Comparison of ENCODE assay signal across 12 mouse cellular contexts in the genomic region with DNA sequence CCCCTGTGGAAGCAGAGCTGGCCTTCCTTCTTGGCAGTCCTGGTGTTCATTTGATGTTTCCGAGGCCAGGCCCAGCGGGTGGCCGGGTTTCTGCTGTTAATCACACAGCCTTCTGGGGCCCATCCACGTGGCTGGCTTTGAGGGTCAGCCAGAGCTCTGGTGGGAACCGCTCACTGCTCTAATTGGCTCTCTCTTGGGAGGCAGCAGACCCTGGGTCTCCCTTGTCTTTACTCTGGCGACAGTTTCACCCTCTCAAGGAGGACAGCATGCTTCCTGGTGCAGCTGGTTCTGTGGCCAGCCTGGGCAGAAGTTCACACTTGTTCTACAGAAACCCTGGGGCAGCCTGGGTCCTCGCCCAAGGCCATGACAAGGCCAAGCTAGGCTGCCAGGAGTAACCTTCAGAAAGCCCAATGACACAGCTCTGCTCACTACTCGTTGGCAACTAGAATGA. TPM values are rescaled to one million over a fixed set of nuclear protein-coding genes. Genes with fewer than 3 reads are reported as not detected.
DNase-seq lines count a peak whose midpoint lies in the region; ATAC-seq and TF ChIP-seq lines count a peak whose summit lies in the region.
"Had no signal": no experiment of that assay in that cellular context is flagged by ENCODE, and none has a peak within 500 bp of the region (broad histone marks: within the 10 kb centered on the region; RNA-seq: fewer than 3 reads in every experiment).

No protein-coding gene starts in this region.

- 59% methylated on average over 8 of the region's 8 CpGs for WGBS in kidney, embryonic 14.5 days
- WGBS in intestine, postnatal 0 days, result 60% methylated on average over 8 of the region's 8 CpGs
- 63% methylated on average over 8 of the region's 8 CpGs for WGBS in limb, embryonic 10.5 days

- H3K4me3 ChIP-seq in kidney, embryonic 14.5 days (ENCODE audit: low read length), result no peak overlapping the region
- H3K4me3 ChIP-seq in intestine, postnatal 0 days (ENCODE audit: low read depth, low read length), result no peak overlapping the region
- H3K4me3 ChIP-seq in limb, embryonic 10.5 days, result no peak overlapping the region
- H3K4me3 ChIP-seq: heart, embryonic 10.5 days; intestine, embryonic 15.5 days; myocyte had no signal

- no peak overlapping the region for H3K9ac ChIP-seq in kidney, embryonic 14.5 days (ENCODE audit: low read depth, low read length)
- H3K9ac ChIP-seq in intestine, postnatal 0 days (ENCODE audit: low read depth, low read length), result no peak overlapping the region
- H3K9ac ChIP-seq: intestine, embryonic 15.5 days had no signal

- TF ChIP-seq CTCF in intestine, postnatal 0 days (IDR thresholded peaks at IDR 0.05; ENCODE audit: low read depth), result no peak

- no peaks in the 10 kb centered on the region for H3K36me3 ChIP-seq in kidney, embryonic 14.5 days (ENCODE audit: control insufficient read depth, insufficient read depth, low read length)
- no peaks in the 10 kb centered on the region for H3K36me3 ChIP-seq in intestine, postnatal 0 days (ENCODE audit: control insufficient read depth, insufficient read depth)
- H3K36me3 ChIP-seq in limb, embryonic 10.5 days, result no peaks in the 10 kb centered on the region
- H3K36me3 ChIP-seq: heart, embryonic 10.5 days; intestine, embryonic 15.5 days had no signal

- no peaks in the 10 kb centered on the region for H3K27me3 ChIP-seq in kidney, embryonic 14.5 days (ENCODE audit: control insufficient read depth, insufficient read depth, low read length)
- H3K27me3 ChIP-seq in intestine, postnatal 0 days (replicated peaks; ENCODE audit: control insufficient read depth, insufficient read depth, low read length), result no peaks in the 10 kb centered on the region
- H3K27me3 ChIP-seq in limb, embryonic 10.5 days (ENCODE audit: low read depth, poor library complexity, severe bottlenecking), result no peaks in the 10 kb centered on the region
- H3K27me3 ChIP-seq: intestine, embryonic 15.5 days had no signal

- H3K4me1 ChIP-seq in kidney, embryonic 14.5 days (ENCODE audit: control insufficient read depth, insufficient read depth, low read length), result no peaks in the 10 kb centered on the region
- no peaks in the 10 kb centered on the region for H3K4me1 ChIP-seq in intestine, postnatal 0 days (replicated peaks; ENCODE audit: control insufficient read depth, insufficient read depth, low read length)
- H3K4me1 ChIP-seq in limb, embryonic 10.5 days, result no peaks in the 10 kb centered on the region; the same call in 1 of the 2 replicates
- H3K4me1 ChIP-seq: heart, embryonic 10.5 days; intestine, embryonic 15.5 days had no signal

- no peak overlapping the region for H3K4me2 ChIP-seq in kidney, embryonic 14.5 days (replicated peaks; ENCODE audit: low read depth, low read length)
- no peak overlapping the region for H3K4me2 ChIP-seq in intestine, postnatal 0 days (replicated peaks; ENCODE audit: low read depth)
- H3K4me2 ChIP-seq: intestine, embryonic 15.5 days had no signal

- no peak overlapping the region for H3K27ac ChIP-seq in kidney, embryonic 14.5 days (ENCODE audit: low read depth, low read length)
- H3K27ac ChIP-seq in intestine, postnatal 0 days (ENCODE audit: low read depth, low read length), result no peak overlapping the region
- no peak overlapping the region for H3K27ac ChIP-seq in limb, embryonic 10.5 days
- H3K27ac ChIP-seq: heart, embryonic 10.5 days; intestine, embryonic 15.5 days had no signal

- DNase-seq in kidney, adult 11 months, result peak; percentile 5
- peak; percentile 77 to 83 for DNase-seq in adrenal gland, postnatal 36 days
- peak; percentile 57 for DNase-seq in left cerebral cortex, adult 11 months (ENCODE audit: low spot score)
- peak; percentile 52 for DNase-seq in right cerebral cortex, postnatal 14 days
- DNase-seq in limb, embryonic 10.5 days (ENCODE audit: low spot score), result no peak
- DNase-seq: liver had no signal

- ATAC-seq in kidney, embryonic 14.5 days (ENCODE audit: low FRiP score, low TSS enrichment), result no peak
- ATAC-seq in intestine, postnatal 0 days, result no peak
- no peak for ATAC-seq in megakaryocyte-erythroid progenitor cell, adult 5-6 weeks (replicated peaks; ENCODE audit: low FRiP score, low TSS enrichment, poor library complexity, severe bottlenecking)
- ATAC-seq: intestine, embryonic 15.5 days had no signal

- no peaks in the 10 kb centered on the region for H3K9me3 ChIP-seq in kidney, embryonic 14.5 days (ENCODE audit: control insufficient read depth, low read length)
- H3K9me3 ChIP-seq in intestine, postnatal 0 days (ENCODE audit: control insufficient read depth), result no peaks in the 10 kb centered on the region
- no peaks in the 10 kb centered on the region for H3K9me3 ChIP-seq in limb, embryonic 10.5 days (replicated peaks)
- H3K9me3 ChIP-seq: heart, embryonic 10.5 days; intestine, embryonic 15.5 days had no signal

RNA-seq across cellular contexts. Expression of a gene that starts 27.5 kb away (rescaled TPM):
- polyA plus RNA-seq in kidney, embryonic 14.5 days (2014; fragmentation: Nextera tagmentation; extraction: Ambion mirVana), result 32.3 and 33.8 TPM in 2 replicates
- 1 to 10 TPM; 8.0 to 9.8 TPM for total RNA-seq in adrenal gland, postnatal 36 days (2021)
- 6.3 and 7.5 TPM in 2 replicates for polyA plus RNA-seq in intestine, postnatal 0 days (2015; fragmentation: Nextera tagmentation; extraction: Ambion mirVana)
- total RNA-seq in megakaryocyte-erythroid progenitor cell, adult 5-6 weeks (2014; fragmentation: Nextera tagmentation), result 4.1 and 10.1 TPM in 2 replicates
- 6.3 and 10.2 TPM in 2 replicates for total RNA-seq in megakaryocyte-erythroid progenitor cell, adult 5-6 weeks (2017)
- 46.6 and 46.7 TPM in 2 replicates for polyA plus RNA-seq in limb, embryonic 10.5 days (2016; fragmentation: Nextera tagmentation; extraction: Ambion mirVana)

RNA-seq across cellular contexts. Expression of a gene that starts 33.9 kb away (rescaled TPM):
- polyA plus RNA-seq in kidney, embryonic 14.5 days (2014; fragmentation: Nextera tagmentation; extraction: Ambion mirVana), result 0.76 and 1.4 TPM in 2 replicates
- total RNA-seq in adrenal gland, postnatal 36 days (2021), result 10 to 100 TPM; 22.6 to 22.8 TPM
- 2.9 and 3.2 TPM in 2 replicates for polyA plus RNA-seq in intestine, postnatal 0 days (2015; fragmentation: Nextera tagmentation; extraction: Ambion mirVana)
- 0.42 and 1.7 TPM in 2 replicates for total RNA-seq in megakaryocyte-erythroid progenitor cell, adult 5-6 weeks (2014; fragmentation: Nextera tagmentation)
- 0.27 and 0.33 TPM in 2 replicates for total RNA-seq in megakaryocyte-erythroid progenitor cell, adult 5-6 weeks (2017)
- polyA plus RNA-seq in limb, embryonic 10.5 days (2016; fragmentation: Nextera tagmentation; extraction: Ambion mirVana), result 0.11 and 0.13 TPM in 2 replicates

RNA-seq across cellular contexts. Expression of a gene that starts 55.6 kb away (rescaled TPM):
- 33.0 and 37.5 TPM in 2 replicates for polyA plus RNA-seq in kidney, embryonic 14.5 days (2014; fragmentation: Nextera tagmentation; extraction: Ambion mirVana)
- total RNA-seq in adrenal gland, postnatal 36 days (2021), result 100 to 1,000 TPM in 1 of 2 experiments, 10 to 100 TPM in 1; 85.4 to 106 TPM
- polyA plus RNA-seq in intestine, postnatal 0 days (2015; fragmentation: Nextera tagmentation; extraction: Ambion mirVana), result 14.9 and 15.7 TPM in 2 replicates
- 35.0 and 48.5 TPM in 2 replicates for total RNA-seq in megakaryocyte-erythroid progenitor cell, adult 5-6 weeks (2014; fragmentation: Nextera tagmentation)
- 20.3 and 60.7 TPM in 2 replicates for total RNA-seq in megakaryocyte-erythroid progenitor cell, adult 5-6 weeks (2017)
- 37.9 and 41.7 TPM in 2 replicates for polyA plus RNA-seq in limb, embryonic 10.5 days (2016; fragmentation: Nextera tagmentation; extraction: Ambion mirVana)
